Mouse (Mus musculus): ENCODE measurements around the gene Pstk.
"Not testable (repeated sequence)": the region's sequence is repeated elsewhere in the genome, so short reads cannot be mapped to it uniquely, and the experiment has no call there.

Gene Pstk

DNA sequence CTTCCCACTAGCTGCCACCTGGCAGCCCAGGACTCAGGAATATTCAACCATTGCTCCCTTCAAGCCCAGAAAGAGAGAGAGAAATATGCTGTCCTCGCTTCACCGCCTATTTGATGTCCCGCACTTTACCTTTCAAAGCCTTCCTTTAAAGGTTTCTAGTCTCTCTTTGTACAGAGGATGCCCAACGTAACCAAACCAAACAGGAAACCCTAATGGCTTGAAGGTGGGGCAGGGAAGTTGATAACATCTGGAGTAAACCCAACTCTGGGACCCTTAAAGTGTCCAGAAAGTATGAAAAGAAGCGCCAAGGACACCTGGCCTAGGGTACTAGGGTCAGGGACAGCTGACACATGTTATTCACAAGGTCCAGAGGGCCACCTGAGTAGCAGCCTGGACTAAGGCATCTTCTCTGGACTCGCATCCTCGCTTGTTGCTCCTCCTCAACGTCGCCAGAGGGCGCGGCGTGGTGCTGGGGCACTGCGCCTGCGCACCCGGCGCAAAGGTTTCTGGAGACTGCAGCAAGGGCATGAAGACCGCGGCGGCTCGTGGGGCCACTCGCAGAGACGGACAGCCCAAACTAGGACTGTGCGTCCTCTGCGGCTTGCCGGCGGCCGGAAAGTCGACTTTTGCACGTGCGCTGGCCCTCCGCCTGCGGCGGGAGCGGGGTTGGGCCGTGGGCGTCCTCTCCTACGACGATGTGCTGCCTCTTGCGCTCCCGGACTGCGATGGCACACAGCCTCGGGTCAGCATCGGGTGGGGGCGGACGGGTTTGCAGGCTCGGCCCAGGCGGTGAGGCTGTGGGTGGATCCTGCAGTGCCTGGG, at the start of gene Pstk:
TSS of gene Pstk (plus strand) at position 494 of the 822 bp plus-strand sequence.
- peak; percentile 81 for DNase-seq (ENCODE audit: low read depth, low spot score)

DNA sequence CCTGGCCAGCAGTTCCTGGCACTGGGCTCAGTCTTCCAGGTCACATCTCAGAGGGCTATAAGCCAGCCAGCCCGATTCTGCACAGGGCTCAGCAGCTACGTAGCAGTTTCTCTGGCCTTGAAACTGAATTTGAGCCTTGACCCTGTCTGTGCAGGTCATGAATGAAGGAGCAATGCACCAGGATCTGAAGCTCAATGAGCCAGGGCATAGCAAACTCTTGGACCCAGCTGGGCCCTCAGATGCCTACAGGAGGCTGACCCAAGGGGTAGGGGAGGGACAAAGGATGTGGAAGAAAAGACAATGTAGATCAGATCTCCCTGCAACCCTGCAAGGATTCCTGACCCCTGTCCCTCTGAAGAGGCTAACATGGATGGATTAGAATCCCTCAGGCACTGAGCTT, 48.7 kb upstream of the Pstk start, which contains the start of gene Cuzd1:
TSS of gene Cuzd1 (minus strand) at position 101 of the 400 bp plus-strand sequence.
- DNase-seq (ENCODE audit: low read depth, low spot score): no peak

DNA sequence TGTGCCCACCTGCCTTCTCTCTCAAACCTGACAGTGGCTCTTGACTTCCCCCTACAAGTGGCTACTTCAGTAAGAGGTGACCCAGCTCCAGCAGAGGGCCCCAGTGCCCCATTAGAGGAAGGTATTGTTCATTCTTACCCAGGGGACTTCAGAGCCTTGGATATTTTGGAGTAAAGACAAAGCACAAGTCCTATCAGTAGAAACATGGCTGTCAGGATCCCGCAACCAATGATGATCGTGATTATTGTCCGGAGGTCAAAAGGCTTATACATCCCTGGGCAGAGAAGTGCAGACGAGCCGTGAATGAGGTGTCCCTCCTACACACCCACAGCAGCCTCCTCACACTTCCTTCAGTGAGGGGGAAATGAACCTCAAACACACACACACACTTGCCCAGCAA, 43.9 kb upstream of the Pstk start:
- DNase-seq (ENCODE audit: low read depth, low spot score): no peak

DNA sequence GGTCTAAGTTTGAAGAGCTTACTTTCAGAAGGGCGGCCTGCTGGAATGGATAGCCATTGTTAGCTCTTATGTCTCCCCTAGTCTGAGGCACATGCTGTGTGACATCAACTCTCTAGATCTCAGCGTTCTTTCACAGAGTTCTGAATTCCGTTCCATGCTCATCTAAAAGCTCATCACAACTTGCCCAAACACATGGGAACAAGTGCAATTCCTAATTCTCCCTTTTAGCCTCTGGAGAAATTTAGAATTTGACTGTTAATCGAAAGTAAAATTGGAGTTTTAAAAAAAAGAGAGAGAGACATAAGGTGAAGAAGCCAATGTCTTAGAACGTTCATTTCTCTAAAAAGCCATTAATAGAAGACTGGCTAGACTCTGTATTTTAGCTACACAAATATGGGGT, 41.5 kb upstream of the Pstk start, which contains the start of gene Fam24b:
TSS of gene Fam24b (minus strand) at position 101 of the 400 bp plus-strand sequence.
- no peak for DNase-seq (ENCODE audit: low read depth, low spot score)

DNA sequence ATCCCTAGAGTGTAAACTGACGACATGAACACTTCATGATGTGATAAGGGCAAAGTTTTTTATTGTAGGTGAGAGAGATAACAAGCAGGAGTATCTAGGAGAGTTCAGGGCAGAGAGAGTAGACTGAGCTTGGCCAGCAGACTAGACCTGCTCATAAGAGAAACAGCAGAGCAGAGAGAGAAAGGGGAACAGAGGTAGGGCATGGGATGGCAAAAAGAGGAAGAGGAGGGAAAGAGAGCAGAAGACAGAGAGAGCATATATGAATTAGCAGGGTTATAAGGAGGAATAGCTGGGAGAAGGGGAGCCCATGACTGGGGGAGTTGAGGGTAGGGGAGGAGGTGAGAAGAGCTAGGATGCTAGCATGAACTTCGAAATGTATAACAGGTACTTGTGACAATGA, 39.3 kb upstream of the Pstk start:
- no peak for DNase-seq (ENCODE audit: low read depth, low spot score)

DNA sequence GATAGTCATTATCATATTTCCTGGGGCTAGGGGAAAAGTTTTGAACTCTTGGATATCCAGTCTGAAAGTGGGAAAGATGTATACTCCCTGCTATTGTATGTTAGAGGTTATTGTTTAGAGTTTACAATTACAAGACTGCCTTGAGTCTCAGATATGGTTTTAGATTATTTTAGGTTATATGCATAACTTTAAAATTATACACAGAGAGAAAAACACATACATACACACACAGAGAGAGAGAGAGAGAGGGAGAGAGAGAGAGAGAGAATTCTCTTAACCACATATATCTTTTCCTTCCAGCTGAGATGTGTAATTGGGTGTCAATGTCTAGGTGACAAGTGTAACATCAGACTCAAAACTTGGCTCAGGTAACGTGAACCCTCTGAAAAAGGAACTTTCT, 37.4 kb upstream of the Pstk start, which contains the start of gene Fam24a:
TSS of gene Fam24a (plus strand) at position 301 of the 400 bp plus-strand sequence.
- no peak for DNase-seq (ENCODE audit: low read depth, low spot score)

DNA sequence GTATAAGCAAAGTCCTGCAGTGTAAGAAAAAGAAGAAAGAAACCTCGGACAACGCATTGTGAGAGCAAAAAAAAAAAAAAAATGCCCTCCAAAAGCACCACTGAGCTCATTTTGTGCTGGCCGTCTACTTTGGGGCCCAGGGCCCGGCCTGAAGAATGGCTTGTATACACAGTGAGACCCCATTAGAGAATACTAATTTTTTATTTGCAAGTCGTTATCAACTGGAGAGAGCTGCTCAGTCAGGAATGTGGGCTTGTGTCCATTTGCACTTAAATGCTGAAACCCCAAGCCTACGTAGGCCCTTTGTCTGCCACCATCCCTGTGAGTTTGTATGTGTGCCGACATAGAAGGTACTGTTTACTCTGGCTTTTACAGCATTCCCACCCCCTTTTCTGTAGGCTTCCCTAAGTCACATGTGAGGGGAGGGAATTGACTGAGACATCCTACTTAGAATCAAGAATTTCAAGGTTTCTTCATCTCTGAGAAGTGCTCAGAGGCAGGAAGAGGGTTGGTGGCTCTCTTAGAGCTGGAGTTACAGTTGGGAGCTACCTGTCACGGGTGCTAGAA, 33.4 kb upstream of the Pstk start:
- no peak for DNase-seq (ENCODE audit: low read depth, low spot score)

DNA sequence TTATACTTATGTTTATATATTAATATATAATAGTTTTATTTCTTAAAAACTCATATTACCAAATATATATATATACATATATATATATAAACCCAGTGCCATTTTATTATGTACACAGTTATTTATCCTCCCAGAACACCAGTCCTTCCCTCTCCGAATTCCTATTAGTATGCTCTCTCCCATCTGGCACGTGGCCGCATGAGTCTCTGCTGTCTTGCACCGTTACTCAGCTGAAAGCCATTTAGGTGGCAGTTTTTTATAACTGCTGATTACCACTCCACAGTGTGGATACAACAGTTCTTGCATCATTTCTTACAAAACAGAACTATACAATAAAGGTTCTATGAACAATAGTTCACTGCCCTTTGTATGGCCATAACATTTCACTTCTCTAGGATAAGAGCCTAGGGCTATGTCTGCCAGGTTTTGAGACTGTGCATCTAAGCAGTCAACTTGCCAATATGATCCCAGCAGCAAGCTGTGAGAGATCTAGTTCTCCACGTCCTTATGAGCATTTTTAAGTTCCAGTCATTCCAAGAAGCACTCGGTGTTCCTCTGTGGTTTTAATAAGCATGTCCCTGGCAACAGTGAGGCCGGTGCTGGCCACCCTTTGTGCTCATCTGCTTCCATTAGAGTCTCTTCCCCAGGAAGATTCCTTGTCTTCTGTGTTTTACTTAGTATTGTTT, 24.9 kb upstream of the Pstk start:
- DNase-seq (ENCODE audit: low read depth, low spot score): no peak

DNA sequence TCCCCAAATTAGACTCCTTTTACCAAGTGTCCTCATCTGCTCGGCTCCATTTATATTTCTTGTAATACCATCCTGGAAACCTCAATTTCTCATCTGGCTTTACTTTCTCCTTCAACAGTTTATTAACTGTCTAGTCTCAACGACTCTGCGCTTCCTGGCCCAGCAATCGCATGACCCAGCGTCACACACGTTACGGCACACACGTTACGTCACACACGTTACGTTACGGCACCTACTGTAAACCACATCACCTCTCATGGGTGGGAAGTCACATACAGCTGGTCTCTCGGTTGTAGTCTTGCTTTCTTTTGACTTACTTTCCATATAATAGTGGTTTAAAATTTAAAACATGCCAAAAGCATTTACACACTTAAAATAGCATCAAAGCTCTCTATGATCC, 14.8 kb upstream of the Pstk start:
- DNase-seq (ENCODE audit: low read depth, low spot score): no peak

DNA sequence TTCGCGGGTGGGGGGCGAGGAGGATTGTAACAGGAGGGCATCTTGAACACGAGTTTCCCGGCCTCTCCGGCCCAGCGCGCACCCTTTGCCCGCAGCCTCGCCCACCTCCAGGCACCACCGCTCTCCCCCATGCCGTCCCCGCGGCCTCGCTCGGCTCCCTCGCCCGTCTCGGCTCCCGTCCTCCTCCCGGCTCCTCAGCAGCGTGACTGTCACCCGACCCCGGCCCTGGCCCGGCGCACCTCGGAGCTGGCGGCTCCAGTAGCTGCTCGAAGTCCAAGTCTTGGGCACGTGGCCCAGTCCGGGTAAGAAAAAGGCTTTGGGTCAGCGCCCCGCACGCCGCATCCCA, 8.7 kb upstream of the Pstk start:
- DNase-seq (ENCODE audit: low read depth, low spot score): no peak

DNA sequence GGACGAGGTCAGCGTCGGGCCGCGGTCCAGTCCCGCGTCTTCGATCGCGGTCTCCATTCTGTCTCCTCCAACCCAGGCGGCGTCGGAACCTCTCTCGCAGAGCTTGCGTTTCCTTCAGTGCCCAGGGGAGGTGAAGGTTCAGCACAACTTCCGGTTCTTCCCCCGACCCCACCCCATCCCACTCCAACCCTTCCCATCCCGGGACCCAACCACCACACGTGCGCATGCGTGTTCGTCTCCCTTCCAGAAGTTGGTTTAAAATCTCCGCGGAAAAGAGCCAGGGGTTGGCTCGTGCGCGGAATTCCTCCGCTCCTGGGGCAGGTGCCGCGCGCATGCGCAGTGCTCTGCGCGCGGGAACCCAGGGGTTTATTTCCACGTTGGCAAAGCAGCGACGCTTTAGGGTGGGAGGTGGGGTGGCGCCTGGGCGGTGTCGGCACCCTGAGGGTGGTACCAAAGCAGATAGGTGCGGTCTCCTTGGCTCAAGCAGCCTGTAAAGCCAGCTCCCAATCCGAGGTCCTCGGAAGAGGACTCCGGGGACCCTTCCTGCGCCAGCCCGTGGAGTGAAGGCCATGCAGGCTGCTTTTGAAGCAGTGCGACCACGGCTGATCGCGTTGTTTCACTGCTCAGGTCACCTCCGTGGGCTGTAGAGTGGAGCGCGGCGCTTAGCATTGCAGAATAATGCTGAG, 8.2 kb upstream of the Pstk start, which contains the start of gene 2310057M21Rik:
TSS of gene 2310057M21Rik (minus strand) at position 145 of the 686 bp plus-strand sequence.
- DNase-seq (ENCODE audit: low read depth, low spot score): peak; percentile 96

DNA sequence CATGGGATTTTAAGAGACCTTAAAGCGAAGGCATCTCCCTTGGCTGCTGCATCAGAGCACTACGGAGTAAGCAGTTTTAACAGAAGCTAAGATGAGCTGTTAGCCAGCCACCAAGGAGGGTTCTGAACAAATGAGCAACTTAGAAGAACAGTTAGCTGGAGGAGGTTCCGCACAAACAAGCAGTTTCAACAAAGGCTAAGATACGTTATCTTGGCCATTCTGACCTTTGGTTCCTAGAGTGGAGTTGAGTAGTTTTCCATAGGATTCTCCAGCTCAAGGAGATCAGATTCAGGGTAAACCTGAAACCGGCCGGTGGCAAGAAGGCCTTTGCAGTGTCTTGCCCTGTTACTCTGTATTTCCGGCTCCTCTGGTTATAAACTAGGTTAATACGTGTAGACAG, 6.8 kb upstream of the Pstk start:
- DNase-seq (ENCODE audit: low read depth, low spot score): no peak

DNA sequence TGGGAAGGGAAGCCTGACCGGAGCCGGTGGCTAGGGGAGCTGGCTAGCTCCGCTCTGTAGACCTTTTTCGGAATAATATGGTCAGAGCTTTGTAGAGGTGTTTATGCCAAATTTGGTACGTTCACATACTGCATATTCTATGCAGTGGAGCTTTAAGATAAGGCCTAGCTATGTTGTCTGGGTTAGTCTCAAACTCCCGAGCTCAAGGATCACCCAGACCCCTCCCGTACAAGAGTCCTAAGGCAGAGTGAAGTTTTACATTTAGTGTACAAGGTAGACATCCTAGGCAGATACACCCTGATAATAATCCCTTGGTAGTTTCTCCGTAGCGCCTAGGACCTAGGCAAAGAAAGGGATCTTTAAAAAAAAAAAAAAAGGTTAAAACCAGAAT, 524 bp downstream of the Pstk start:
- no peak for DNase-seq (ENCODE audit: low read depth, low spot score)

DNA sequence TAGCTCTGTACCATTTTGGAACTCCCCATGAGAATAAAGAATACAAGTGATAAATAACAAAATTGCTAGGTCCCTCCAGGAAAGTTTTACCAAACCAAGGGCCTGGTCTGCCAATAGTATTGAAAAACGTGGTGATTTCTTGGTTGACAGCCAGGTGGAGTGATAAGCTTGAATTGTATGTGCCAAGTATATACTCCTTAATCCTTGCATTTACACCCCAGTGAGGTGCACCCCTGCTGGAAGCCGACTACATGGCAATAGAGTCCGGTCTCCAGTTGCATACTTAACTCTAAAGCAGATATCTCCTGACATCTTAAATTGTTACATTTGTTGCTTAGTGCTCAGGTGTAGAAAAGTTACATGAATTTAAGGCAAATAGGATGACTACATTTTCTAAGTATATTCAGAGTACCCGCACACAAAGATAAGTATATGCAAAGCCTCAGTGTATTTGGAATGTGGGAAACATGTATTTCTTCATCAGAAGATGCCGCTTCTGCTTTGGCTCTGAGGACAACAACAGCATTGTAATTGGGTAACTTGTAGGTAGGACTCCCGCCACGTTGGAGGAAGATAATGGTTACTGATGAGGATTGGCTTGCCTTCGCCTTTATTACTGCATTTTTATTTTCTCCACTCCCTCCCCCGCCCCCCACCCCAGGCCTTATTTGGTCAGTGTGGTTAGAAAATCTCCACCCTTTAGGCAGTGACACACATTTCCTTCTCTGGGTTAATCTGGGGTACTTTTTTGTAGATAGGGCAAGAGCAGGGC, 1.1 kb downstream of the Pstk start:
- no peak for DNase-seq (ENCODE audit: low read depth, low spot score)

DNA sequence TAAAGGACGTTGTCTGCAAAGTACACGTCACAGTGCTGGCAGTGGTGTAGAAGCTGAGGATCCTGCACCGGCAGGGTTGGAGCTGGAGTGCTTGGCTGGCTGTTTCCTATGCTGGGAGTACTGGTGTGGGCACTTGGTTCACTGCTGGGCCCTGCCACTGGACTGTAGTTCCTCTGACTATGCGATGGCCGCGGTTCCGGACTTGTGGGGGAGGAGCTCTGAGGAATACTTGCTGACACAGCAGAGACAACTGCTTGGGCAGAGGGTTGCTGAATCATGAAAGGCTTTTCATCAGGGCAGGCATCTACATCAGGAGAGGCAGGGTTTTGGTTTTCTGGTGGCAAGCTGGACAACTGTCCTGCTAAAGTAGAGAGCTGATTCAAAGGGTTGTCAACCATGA, 20.8 kb downstream of the Pstk start:
- DNase-seq (ENCODE audit: low read depth, low spot score): not testable (repeated sequence)

DNA sequence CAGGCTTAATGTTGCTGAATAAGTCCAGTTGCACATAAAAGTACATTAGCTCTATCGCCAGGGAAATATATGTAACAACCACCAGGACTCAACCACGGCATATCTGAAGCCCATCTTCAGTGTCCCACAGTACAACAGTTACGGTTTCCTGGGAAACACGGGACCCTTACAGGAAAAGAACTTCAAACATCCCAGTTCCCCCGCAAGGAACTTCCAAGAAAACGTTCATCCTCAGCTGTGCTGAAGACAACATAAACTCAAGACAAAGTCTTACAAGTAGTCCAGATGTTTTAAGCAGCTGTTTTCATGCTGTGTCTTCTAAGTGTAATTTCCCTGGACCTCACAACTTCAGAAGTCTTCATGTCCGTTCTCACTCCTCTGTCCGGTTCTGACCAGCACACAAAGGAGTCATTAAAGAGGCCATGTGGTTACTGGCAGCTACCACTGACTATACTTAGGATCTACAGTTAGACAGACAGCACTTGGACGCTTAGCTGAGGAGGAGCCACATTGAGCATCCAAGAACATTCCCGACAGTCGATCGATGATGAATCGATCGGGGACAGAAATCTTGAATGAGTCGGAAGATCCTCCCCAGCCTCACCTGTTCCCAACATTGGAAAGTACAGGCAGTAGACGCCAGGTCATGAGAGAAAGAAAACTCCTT, 38.5 kb downstream of the Pstk start:
- DNase-seq (ENCODE audit: low read depth, low spot score): no peak

DNA sequence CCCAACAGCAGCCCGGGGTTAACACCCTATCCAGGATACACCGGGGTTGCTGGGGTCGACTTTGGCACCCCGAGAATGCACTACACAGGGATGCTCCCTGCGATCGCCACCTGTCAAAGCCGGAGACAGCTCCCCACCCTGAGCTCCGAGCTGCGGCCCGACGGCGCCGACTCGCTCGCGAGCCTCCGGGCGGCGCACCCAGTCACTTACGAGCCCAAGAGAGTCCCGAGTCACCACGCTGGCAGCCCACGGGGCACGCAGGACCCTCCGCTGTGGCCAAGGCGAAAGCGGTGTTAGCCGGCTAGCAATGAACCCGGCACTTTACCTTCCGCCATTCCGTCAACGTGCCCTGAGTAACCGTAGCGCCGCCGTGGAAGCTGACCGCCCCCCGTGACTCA, 39.0 kb downstream of the Pstk start:
- DNase-seq (ENCODE audit: low read depth, low spot score): no peak

DNA sequence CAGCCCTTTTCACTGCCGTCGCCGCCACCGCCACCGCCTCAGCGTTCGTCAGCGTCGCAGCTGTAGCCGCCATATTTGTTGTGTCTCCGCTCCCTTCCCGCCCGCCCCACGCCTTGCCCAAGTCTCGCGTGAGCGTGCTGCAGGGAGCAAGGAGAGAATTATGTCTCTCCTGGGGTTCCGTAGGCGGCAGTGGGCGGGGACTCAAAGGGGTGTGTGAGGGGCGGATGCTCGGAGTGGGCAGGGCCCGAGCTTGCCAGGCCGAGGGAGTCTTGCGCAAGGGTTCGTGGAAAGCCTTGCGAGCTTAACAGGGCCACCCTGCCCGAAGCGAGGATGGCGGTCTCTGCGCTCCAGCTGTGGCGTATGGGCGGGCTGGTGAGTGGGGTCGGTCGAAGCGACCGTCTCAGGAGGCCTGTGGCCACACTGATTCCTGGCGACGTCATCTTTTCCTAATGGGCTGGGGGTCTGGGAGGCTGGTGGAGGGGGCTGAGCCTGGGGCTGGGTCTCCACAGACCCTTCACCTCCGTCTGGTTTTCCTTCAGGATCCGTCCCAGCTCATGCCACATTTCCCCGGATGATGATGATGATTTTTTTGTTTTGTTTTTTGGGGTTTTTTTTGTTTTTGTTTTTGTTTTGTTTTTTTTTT, 39.6 kb downstream of the Pstk start, which contains the start of the genes Ikzf5 and Acadsb:
TSS of gene Ikzf5 (minus strand) at position 106 of the 643 bp plus-strand sequence.
TSS of gene Acadsb (plus strand) at position 186 of the 643 bp plus-strand sequence.
- peak; percentile 91 for DNase-seq (ENCODE audit: low read depth, low spot score)

DNA sequence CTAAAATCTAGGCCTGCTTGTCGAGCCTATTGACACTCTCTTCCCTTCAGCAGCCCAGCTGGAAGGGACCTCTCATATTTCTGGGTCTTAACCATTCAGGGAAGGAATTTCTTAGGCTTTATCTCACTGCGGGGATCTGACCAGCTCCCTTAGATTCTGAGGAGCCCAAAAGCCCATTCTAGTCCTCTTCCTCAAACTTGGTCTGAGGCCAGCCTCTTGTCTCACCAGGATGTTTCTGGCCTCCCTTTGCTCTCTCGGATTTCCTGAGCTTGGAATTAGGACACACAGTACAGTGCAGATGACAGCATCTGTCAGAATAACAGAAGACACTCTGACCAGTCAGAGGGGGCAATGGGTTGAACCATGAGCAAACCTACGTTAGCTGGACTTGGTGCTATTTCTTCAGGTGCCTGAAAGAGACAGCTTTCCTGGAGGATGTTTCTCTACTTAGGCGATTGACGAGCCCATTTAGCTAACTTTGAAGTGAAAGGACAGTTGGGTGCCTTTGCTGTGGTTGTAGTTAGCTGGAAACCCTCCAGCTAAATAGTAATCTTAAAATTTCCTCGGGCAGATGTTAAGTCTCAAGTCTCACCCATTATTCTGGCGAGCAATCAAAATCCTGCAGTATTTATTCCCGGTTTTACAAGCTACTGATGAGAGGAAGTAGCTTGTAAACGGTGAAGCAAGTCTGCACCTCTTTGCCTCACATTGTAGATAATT, 40.4 kb downstream of the Pstk start:
- no peak for DNase-seq (ENCODE audit: low read depth, low spot score)

All from WW6 (cell line).